Mouse (Mus musculus): ENCODE results near the gene Cmss1.

GRCm38 (mm10) chr16:57526893-57527292 is 79.8 kb downstream of the Cmss1 start:
- no peak for TF ChIP-seq GATA1 (IDR thresholded peaks at IDR 0.05; ENCODE audit: borderline replicate concordance, low read length)
- no peak for TF ChIP-seq FLI1 (IDR thresholded peaks at IDR 0.05; ENCODE audit: low read length)

Measured in megakaryocyte, embryonic 14.5 days (primary cell).